Mouse (Mus musculus) limb, embryonic 13.5 days (tissue): ENCODE results near the gene Tex2. TPM values are rescaled to one million over a fixed set of nuclear protein-coding genes. Genes with fewer than 3 reads are reported as not detected.
"Not testable (repeated sequence)": the region's sequence is repeated elsewhere in the genome, so short reads cannot be mapped to it uniquely, and the experiment has no call there.

Source experiments
- ATAC-seq: fragments of 200-750 bp; cut with Nextera tagmentation; 2 replicates; pipeline ENCODE4 v1.8.0; 2017; ENCODE audit warnings: low read depth, moderate number of reproducible peaks, moderate TSS enrichment; ENCODE audit not compliant: low FRiP score
- H3K27ac ChIP-seq: fragments of 300-500 bp; sonication (generic); 2 replicates; pipeline ENCODE4 v1.5.1; 2015; ENCODE audit warnings: inconsistent platforms, mild to moderate bottlenecking, moderate library complexity
- H3K27me3 ChIP-seq: fragments of 300-500 bp; sonication (generic); 2 replicates; pipeline ENCODE4 v1.6.1; 2015; ENCODE audit warnings: mild to moderate bottlenecking, inconsistent platforms
- H3K36me3 ChIP-seq: fragments of 300-500 bp; sonication (generic); 2 replicates; pipeline ENCODE4 v1.6.1; 2015; ENCODE audit warnings: inconsistent platforms, mild to moderate bottlenecking, moderate library complexity
- H3K4me1 ChIP-seq: fragments of 300-500 bp; sonication (generic); 2 replicates; pipeline ENCODE4 v1.6.1; 2015; ENCODE audit warnings: inconsistent platforms
- H3K4me2 ChIP-seq: fragments of 300-500 bp; sonication (generic); replicated peaks from 2 replicates; pipeline ENCODE4 v1.6.1; 2015; ENCODE audit warnings: inconsistent platforms, mild to moderate bottlenecking, moderate library complexity
- H3K4me3 ChIP-seq: fragments of 300-500 bp; sonication (generic); 2 replicates; pipeline ENCODE4 v1.5.1; 2015; ENCODE audit warnings: moderate library complexity, mild to moderate bottlenecking, inconsistent platforms
- H3K9ac ChIP-seq: fragments of 300-500 bp; sonication (generic); 2 replicates; pipeline ENCODE4 v1.6.1; 2015; ENCODE audit warnings: mild to moderate bottlenecking, inconsistent platforms
- H3K9me3 ChIP-seq: fragments of 300-500 bp; sonication (generic); 2 replicates; pipeline ENCODE4 v1.6.1; 2016; ENCODE audit warnings: inconsistent platforms
- WGBS: fragments of 180-500 bp; shearing (Covaris S2); methylation state at CpG from one replicate; pipeline ENCODE4 v1.1.7; 2015; 5-methylcytosine and 5-hydroxymethylcytosine counted together
- polyA plus RNA-seq: library from polyadenylated mRNA; unstranded; fragments of >200 nt; fragmentation: Nextera tagmentation; extraction: Ambion mirVana; gene quantifications from 2 replicates; pipeline ENCODE4 v1.2.1, GENCODE M21; 2015

Tex2 gene
- polyA plus RNA-seq, 1 experiment from 2014 or later: 8.2 TPM

DNA sequence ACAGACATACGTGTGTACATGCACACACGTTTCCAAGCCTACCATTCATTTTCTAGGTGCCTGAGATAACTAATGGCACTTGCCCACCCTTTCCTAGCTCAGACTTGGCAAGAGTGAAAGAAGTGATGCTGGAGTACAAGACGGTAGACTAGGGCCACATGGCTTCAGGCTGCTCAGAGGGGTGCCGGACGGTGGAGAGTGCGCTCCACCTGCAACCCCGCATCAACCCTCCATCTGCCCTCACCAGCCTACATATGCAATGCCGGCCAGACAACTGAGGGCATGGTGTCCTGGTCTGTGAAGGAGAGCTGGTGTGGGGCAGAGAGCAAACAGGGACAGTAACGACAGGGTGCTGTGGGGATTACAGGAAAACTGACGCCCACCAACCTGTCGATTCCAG, 22.0 kb downstream of the Tex2 start:
- no peak overlapping the region for H3K4me3 ChIP-seq
- no peaks in the 10 kb centered on the region for H3K9me3 ChIP-seq
- no peaks in the 10 kb centered on the region for H3K27me3 ChIP-seq
- H3K4me2 ChIP-seq: no peak overlapping the region
- H3K27ac ChIP-seq: no peak overlapping the region
- no peak overlapping the region for H3K9ac ChIP-seq
- peaks cover 10% of the 10 kb centered on the region; the same call in 1 of the 2 replicates for H3K4me1 ChIP-seq
- WGBS: 86% methylated on average over 11 of the region's 11 CpGs
- H3K36me3 ChIP-seq: no peaks in the 10 kb centered on the region
- no peak for ATAC-seq

GRCm38 (mm10) chr11:106590143-106590542, 23.1 kb downstream of the Tex2 start:
- ATAC-seq: no peak
- Histone ChIP-seq H3K9ac (no peak overlapping the region), H3K9me3 (no peaks in the 10 kb centered on the region), H3K4me3 (no peak overlapping the region), H3K4me2 (no peak overlapping the region), H3K27me3 (no peaks in the 10 kb centered on the region), H3K36me3 (no peaks in the 10 kb centered on the region), H3K4me1 (peaks cover 4% of the 10 kb centered on the region; the same call in 1 of the 2 replicates), H3K27ac (no peak overlapping the region)
- 33% methylated on average over 5 of the region's 5 CpGs for WGBS

DNA sequence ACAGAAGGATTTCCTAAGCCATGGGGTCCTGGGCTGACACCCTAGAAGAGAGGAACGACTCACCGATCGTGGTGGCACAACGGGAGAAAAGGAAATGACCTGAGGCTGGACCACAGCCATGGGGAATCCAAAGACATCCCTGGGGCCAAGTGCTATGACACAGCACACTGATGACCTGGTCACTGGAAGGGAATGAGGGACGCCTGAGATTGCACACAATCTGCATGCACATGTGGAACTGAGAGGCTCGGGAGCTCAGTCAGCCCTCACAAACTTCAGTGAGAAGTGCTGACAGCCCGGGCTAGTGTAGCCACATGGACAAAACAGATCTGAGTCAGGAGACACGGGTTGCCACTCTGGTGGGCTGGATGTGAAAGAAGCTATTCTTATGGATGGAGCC, 24.4 kb downstream of the Tex2 start:
- H3K4me1 ChIP-seq: peaks cover 4% of the 10 kb centered on the region; the same call in 1 of the 2 replicates
- WGBS: 52% methylated on average over 8 of the region's 8 CpGs
- ATAC-seq: no peak
- H3K27ac ChIP-seq: no peak overlapping the region
- H3K9ac ChIP-seq: no peak overlapping the region
- H3K4me2 ChIP-seq: no peak overlapping the region
- H3K4me3 ChIP-seq: no peak overlapping the region
- H3K27me3 ChIP-seq: no peaks in the 10 kb centered on the region
- H3K36me3 ChIP-seq: no peaks in the 10 kb centered on the region
- no peaks in the 10 kb centered on the region for H3K9me3 ChIP-seq

DNA sequence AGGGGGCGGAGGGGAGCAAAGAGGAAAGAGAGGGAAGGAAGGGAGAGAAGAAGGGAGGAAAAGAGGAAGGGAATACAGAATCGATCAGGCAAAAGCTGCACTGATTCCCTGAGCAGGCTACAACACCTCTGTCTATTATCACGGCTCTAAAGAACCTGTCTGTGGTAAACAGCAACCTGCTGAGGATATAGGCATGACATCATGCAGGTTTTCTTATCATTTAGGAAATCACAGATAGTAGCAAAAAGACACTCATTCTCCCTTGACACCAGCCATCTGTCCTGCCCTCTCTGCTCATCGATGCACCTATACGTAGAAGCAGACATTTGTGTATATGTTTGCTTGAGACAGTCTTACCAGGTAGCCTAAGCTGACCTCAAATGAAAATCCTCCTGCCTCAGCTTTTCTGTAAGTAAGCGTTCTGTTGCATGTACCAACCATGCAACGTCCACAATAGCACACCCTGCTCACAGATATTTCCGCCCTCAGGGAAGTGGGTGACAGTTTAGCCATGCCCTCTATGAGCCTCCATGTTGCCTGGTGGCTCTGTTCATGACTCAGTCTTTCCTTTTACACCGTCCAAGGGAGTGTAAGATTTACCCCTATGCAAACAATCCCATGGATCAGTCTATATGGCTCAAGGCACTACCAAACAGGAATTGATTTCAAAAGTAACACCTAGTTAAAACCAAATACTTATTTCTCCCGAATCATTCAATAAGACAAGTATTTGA, 25.3 kb downstream of the Tex2 start:
- Histone ChIP-seq H3K36me3 (no peaks in the 10 kb centered on the region), H3K4me1 (peaks cover 4% of the 10 kb centered on the region; the same call in 1 of the 2 replicates)
- ATAC-seq: no peak

GRCm38 (mm10) chr11:106583801-106584200, 29.4 kb downstream of the Tex2 start:
- 98% methylated on average over 1 of the region's 1 CpGs for WGBS
- ATAC-seq: no peak
- Histone ChIP-seq H3K4me3 (no peak overlapping the region), H3K27me3 (no peaks in the 10 kb centered on the region), H3K36me3 (no peaks in the 10 kb centered on the region), H3K9ac (no peak overlapping the region), H3K4me1 (no peaks in the 10 kb centered on the region; the same call in 1 of the 2 replicates), H3K27ac (no peak overlapping the region), H3K4me2 (no peak overlapping the region), H3K9me3 (no peaks in the 10 kb centered on the region)

More for the DNA sequence above, 25.3 kb downstream of the Tex2 start:
- no peak overlapping the region for H3K27ac ChIP-seq
- no peak overlapping the region for H3K4me3 ChIP-seq
- no peak overlapping the region for H3K9ac ChIP-seq
- no peaks in the 10 kb centered on the region for H3K9me3 ChIP-seq
- 85% methylated on average over 10 of the region's 10 CpGs for whole genome bisulfite sequencing
- H3K27me3 ChIP-seq: no peaks in the 10 kb centered on the region
- no peak overlapping the region for H3K4me2 ChIP-seq

DNA sequence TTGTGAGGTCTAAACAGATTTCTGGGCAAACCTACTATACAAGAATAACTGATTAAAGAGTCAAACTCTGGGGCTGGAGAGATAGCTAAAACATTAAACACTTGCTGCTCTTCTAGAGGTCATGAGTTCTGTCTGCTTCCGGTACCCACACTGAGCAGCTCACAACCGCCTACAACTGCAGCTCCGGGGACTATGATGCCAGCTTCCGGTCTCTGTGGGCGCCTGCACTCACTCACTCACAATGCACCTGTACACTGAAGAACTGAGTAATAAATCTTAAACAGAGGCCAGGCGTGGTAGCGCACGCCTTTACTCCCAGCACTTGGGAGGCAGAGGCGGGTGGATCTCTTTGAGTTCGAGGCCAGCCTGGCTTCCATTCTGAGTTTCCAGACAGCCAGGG, 31.9 kb downstream of the Tex2 start:
- H3K4me1 ChIP-seq: peaks cover 5% of the 10 kb centered on the region; the same call in 1 of the 2 replicates
- no peak for ATAC-seq
- WGBS: 93% methylated on average over 10 of the region's 10 CpGs

DNA sequence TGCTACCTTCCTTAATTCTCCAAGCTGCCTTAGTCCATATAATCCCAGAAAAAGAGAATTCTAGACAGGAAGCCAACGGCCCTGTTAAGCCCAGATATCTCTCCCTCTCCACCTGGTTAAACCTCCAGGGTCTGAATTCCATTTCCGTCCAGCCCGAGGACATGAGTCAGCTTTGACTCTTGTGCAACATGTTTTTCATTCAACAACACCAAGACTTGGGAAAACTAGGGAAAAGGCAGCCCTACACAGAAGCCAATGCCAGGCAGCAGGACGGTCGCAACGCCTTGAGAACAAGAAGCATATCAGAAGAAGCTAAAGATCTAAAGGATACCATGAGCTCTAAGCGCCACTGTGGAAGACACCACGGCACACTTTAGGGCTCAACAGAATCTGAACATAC, 32.8 kb downstream of the Tex2 start:
- H3K4me3 ChIP-seq: no peak overlapping the region
- no peak overlapping the region for H3K4me2 ChIP-seq
- ATAC-seq: no peak
- WGBS: 89% methylated on average over 8 of the region's 8 CpGs
- no peaks in the 10 kb centered on the region for H3K9me3 ChIP-seq
- H3K27me3 ChIP-seq: no peaks in the 10 kb centered on the region
- H3K36me3 ChIP-seq: no peaks in the 10 kb centered on the region
- no peak overlapping the region for H3K27ac ChIP-seq
- peaks cover 5% of the 10 kb centered on the region; the same call in 1 of the 2 replicates for H3K4me1 ChIP-seq
- H3K9ac ChIP-seq: no peak overlapping the region

More for the DNA sequence above, 31.9 kb downstream of the Tex2 start:
- H3K27me3 ChIP-seq: no peaks in the 10 kb centered on the region
- H3K36me3 ChIP-seq: no peaks in the 10 kb centered on the region
- H3K4me3 ChIP-seq: no peak overlapping the region
- H3K9ac ChIP-seq: no peak overlapping the region
- H3K4me2 ChIP-seq: no peak overlapping the region
- no peaks in the 10 kb centered on the region for H3K9me3 ChIP-seq
- H3K27ac ChIP-seq: no peak overlapping the region

DNA sequence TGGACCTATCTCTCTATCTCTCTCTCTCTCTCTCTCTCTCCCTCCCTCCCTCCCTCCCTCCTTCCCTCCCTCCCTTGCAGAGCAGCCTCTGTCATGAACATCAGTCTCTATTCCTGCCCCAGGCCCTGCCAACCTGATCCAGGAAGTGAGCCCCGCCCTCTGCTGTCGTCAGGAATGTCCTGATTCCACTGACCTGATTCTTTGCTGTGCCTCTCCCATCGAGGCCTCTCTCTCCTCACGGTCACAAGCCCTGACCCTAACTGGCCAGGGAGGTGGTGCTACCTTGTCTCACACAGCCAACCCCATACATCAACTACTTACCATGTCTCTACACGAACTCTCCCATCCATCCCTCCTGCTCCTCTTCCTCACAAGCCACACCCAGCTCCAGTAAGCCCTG, 33.3 kb downstream of the Tex2 start:
- no peak for ATAC-seq
- H3K27ac ChIP-seq: no peak overlapping the region
- H3K4me1 ChIP-seq: peaks cover 5% of the 10 kb centered on the region; the same call in 1 of the 2 replicates
- no peaks in the 10 kb centered on the region for H3K27me3 ChIP-seq
- H3K9me3 ChIP-seq: no peaks in the 10 kb centered on the region
- H3K9ac ChIP-seq: no peak overlapping the region
- no peak overlapping the region for H3K4me3 ChIP-seq
- WGBS: 54% methylated on average over 5 of the region's 5 CpGs
- no peak overlapping the region for H3K4me2 ChIP-seq
- no peaks in the 10 kb centered on the region for H3K36me3 ChIP-seq

- no peak overlapping the region for H3K4me2 ChIP-seq
- WGBS: 96% methylated on average over 2 of the region's 2 CpGs
- no peak overlapping the region for H3K4me3 ChIP-seq
- no peak overlapping the region for H3K9ac ChIP-seq
- H3K27ac ChIP-seq: no peak overlapping the region
- H3K27me3 ChIP-seq: no peaks in the 10 kb centered on the region
- no peak for ATAC-seq
- no peaks in the 10 kb centered on the region for H3K9me3 ChIP-seq
- H3K36me3 ChIP-seq: no peaks in the 10 kb centered on the region
- H3K4me1 ChIP-seq: peaks cover 5% of the 10 kb centered on the region; the same call in 1 of the 2 replicates
Measured at GRCm38 (mm10) chr11:106579146-106579545, 34.1 kb downstream of the Tex2 start.

GRCm38 (mm10) chr11:106577624-106578355, 35.4 kb downstream of the Tex2 start:
- ATAC-seq, H3K36me3 ChIP-seq, H3K27ac ChIP-seq, H3K9ac ChIP-seq, H3K27me3 ChIP-seq, H3K4me2 ChIP-seq, H3K4me3 ChIP-seq, H3K9me3 ChIP-seq: not testable (repeated sequence)
- 92% methylated on average over 10 of the region's 10 CpGs for WGBS
- H3K4me1 ChIP-seq: peaks cover 18% of the 10 kb centered on the region

DNA sequence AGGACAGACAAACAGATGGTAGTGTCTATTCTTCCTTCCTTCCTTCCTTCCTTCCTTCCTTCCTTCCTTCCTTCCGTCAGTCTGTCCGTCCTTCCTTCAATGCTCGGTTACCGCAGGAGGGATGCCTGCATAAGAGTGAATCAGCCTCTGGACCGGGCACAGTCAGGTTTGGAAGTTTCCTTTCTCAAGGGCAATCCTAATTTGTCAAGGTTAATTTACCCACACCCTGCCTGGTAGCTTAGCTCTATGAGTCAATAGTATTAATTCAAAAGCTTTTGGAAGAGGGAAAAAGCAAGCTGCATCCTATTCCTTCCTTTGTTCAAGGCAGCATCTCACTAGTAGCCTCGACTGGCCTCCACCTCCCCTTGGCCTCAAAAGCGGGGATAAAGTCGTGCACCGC, 38.8 kb downstream of the Tex2 start:
- Histone ChIP-seq H3K4me2 (no peak overlapping the region), H3K9me3 (no peaks in the 10 kb centered on the region), H3K9ac (no peak overlapping the region), H3K4me1 (peaks cover 33% of the 10 kb centered on the region), H3K36me3 (no peaks in the 10 kb centered on the region), H3K27ac (no peak overlapping the region), H3K4me3 (no peak overlapping the region), H3K27me3 (no peaks in the 10 kb centered on the region)
- ATAC-seq: no peak
- 83% methylated on average over 9 of the region's 9 CpGs for WGBS

GRCm38 (mm10) chr11:106573476-106574240, 39.6 kb downstream of the Tex2 start:
- H3K27ac ChIP-seq: peak overlapping the region; percentile 56; the same call in 1 of the 2 replicates
- 45% methylated on average over 9 of the region's 9 CpGs for WGBS
- no peaks in the 10 kb centered on the region for H3K27me3 ChIP-seq
- ATAC-seq: no peak
- H3K4me3 ChIP-seq: no peak overlapping the region
- no peak overlapping the region for H3K4me2 ChIP-seq
- no peaks in the 10 kb centered on the region for H3K9me3 ChIP-seq
- no peaks in the 10 kb centered on the region for H3K36me3 ChIP-seq
- H3K4me1 ChIP-seq: peaks cover 33% of the 10 kb centered on the region
- H3K9ac ChIP-seq: no peak overlapping the region
